Mouse (Mus musculus) MEL (cell line): ENCODE data around the gene Adamts1. TPM values are rescaled to one million over a fixed set of nuclear protein-coding genes. Genes with fewer than 3 reads are reported as not detected.

Source experiments
- DNase-seq: peaks from one replicate; pipeline ENCODE4 v3.0.0; 2011; ENCODE audit warnings: low read depth, low spot score
- H3K27ac ChIP-seq: 2 replicates; pipeline ENCODE4 v1.5.1; 2012; ENCODE audit warnings: low read depth, mild to moderate bottlenecking, control low read depth, low read length, moderate library complexity; ENCODE audit not compliant: control insufficient read depth
- H3K27me3 ChIP-seq, 2 experiments: fragments of 150-350 bp in 1 of 2; sonication (generic) in 1 of 2; 2 replicates each; pipeline ENCODE4 v1.6.1; 2012; ENCODE audit warnings: low read length in 2 of 2, mild to moderate bottlenecking in 2 of 2, improper control_type of control experiment in 1 of 2, moderate library complexity in 1 of 2; ENCODE audit not compliant: insufficient read depth in 2 of 2, control insufficient read depth in 1 of 2
- H3K36me3 ChIP-seq, 2 experiments: 2 replicates each; pipeline ENCODE4 v1.6.1; 2012 to 2014; ENCODE audit warnings: low read length in 2 of 2, improper control_type of control experiment in 1 of 2, inconsistent platforms in 1 of 2, mild to moderate bottlenecking in 1 of 2; ENCODE audit not compliant: insufficient read depth in 2 of 2, control insufficient read depth in 1 of 2
- H3K4me1 ChIP-seq, 2 experiments: fragments of 150-350 bp in 1 of 2; sonication (generic) in 1 of 2; 2 replicates each; pipeline ENCODE4 v1.6.1; 2012; ENCODE audit warnings: low read length in 2 of 2, improper control_type of control experiment in 1 of 2, mild to moderate bottlenecking in 1 of 2; ENCODE audit not compliant: insufficient read depth in 2 of 2, control insufficient read depth in 1 of 2
- H3K4me3 ChIP-seq, 2 experiments: fragments of 150-350 bp in 1 of 2; sonication (generic) in 1 of 2; 2 replicates each; pipeline ENCODE4 v1.5.1; 2012; ENCODE audit warnings: low read depth in 2 of 2, low read length in 2 of 2, mild to moderate bottlenecking in 2 of 2, moderate library complexity in 2 of 2, control low read depth in 1 of 2, improper control_type of control experiment in 1 of 2; ENCODE audit not compliant: control insufficient read depth in 1 of 2, insufficient read depth in 1 of 2
- H3K79me2 ChIP-seq: 2 replicates; pipeline ENCODE4 v1.6.1; 2012; ENCODE audit warnings: mild to moderate bottlenecking, low read length, moderate library complexity; ENCODE audit not compliant: control insufficient read depth, poor library complexity, insufficient read depth
- H3K9ac ChIP-seq: 2 replicates; pipeline ENCODE4 v1.6.1; 2012; ENCODE audit warnings: low read depth, mild to moderate bottlenecking, control low read depth, low read length, moderate library complexity; ENCODE audit not compliant: control insufficient read depth, poor library complexity, severe bottlenecking
- H3K9me3 ChIP-seq: fragments of 150-350 bp; sonication (generic); replicated peaks from 2 replicates; pipeline ENCODE4 v1.6.1; 2012; ENCODE audit warnings: mild to moderate bottlenecking, low read length, improper control_type of control experiment, moderate library complexity; ENCODE audit not compliant: insufficient read depth
- CHD1 ChIP-seq: IDR thresholded peaks from 2 replicates; pipeline ENCODE4 v1.6.1; 2012; ENCODE audit warnings: low read depth, mild to moderate bottlenecking, inconsistent platforms, low read length, improper control_type of control experiment
- CHD2 ChIP-seq: IDR thresholded peaks from 2 replicates; pipeline ENCODE4 v1.6.1; 2011; ENCODE audit warnings: low read length, improper control_type of control experiment
- E2F4 ChIP-seq: IDR thresholded peaks from 2 replicates; pipeline ENCODE4 v1.6.1; 2011; ENCODE audit warnings: low read depth, low read length, improper control_type of control experiment, borderline replicate concordance
- HCFC1 ChIP-seq: IDR thresholded peaks from 2 replicates; pipeline ENCODE4 v1.6.1; 2012; ENCODE audit warnings: low read depth, mild to moderate bottlenecking, inconsistent platforms, low read length, improper control_type of control experiment, moderate library complexity
- KAT2A ChIP-seq: conservative IDR thresholded peaks from 2 replicates; pipeline ENCODE4 v1.6.1; 2012; ENCODE audit warnings: low read depth, low read length, improper control_type of control experiment, inconsistent platforms
- MAX ChIP-seq: IDR thresholded peaks from 2 replicates; pipeline ENCODE4 v1.6.1; 2011; ENCODE audit warnings: low read length, improper control_type of control experiment
- MEF2A ChIP-seq: IDR thresholded peaks from 2 replicates; pipeline ENCODE4 v1.6.1; 2014; ENCODE audit warnings: low read depth, mild to moderate bottlenecking, inconsistent platforms, low read length, improper control_type of control experiment; ENCODE audit not compliant: poor library complexity, insufficient replicate concordance, severe bottlenecking; ENCODE audit errors: extremely low read depth
- MYB ChIP-seq: IDR thresholded peaks from 2 replicates; pipeline ENCODE4 v1.6.1; 2011; ENCODE audit warnings: mild to moderate bottlenecking, low read depth, low read length, improper control_type of control experiment
- NRF1 ChIP-seq: IDR thresholded peaks from 2 replicates; pipeline ENCODE4 v1.6.1; 2014; ENCODE audit warnings: low read depth, mild to moderate bottlenecking, inconsistent platforms, low read length, improper control_type of control experiment, moderate library complexity; ENCODE audit not compliant: poor library complexity, insufficient read depth, severe bottlenecking
- POLR2AphosphoS5 ChIP-seq: IDR thresholded peaks from 2 replicates; pipeline ENCODE4 v1.6.1; 2012; ENCODE audit warnings: low read depth, borderline replicate concordance, mild to moderate bottlenecking, inconsistent platforms, low read length, moderate library complexity, mixed read lengths
- RCOR1 ChIP-seq: IDR thresholded peaks from 2 replicates; pipeline ENCODE4 v1.6.1; 2012; ENCODE audit warnings: low read depth, mild to moderate bottlenecking, inconsistent platforms, low read length, improper control_type of control experiment
- SMC3 ChIP-seq: IDR thresholded peaks from 2 replicates; pipeline ENCODE4 v1.6.1; 2011; ENCODE audit warnings: low read depth, low read length, improper control_type of control experiment
- UBTF ChIP-seq: IDR thresholded peaks from 2 replicates; pipeline ENCODE4 v1.6.1; 2012; ENCODE audit warnings: low read depth, mild to moderate bottlenecking, inconsistent platforms, low read length, improper control_type of control experiment, moderate library complexity, borderline replicate concordance; ENCODE audit not compliant: insufficient read depth
- USF1 ChIP-seq: IDR thresholded peaks from 2 replicates; pipeline ENCODE4 v1.6.1; 2014; ENCODE audit warnings: low read depth, mild to moderate bottlenecking, inconsistent platforms, low read length, improper control_type of control experiment, moderate library complexity
- USF2 ChIP-seq, 2 experiments: IDR thresholded peaks; 2 replicates each; pipeline ENCODE4 v1.6.1; 2011 to 2012; ENCODE audit warnings: improper control_type of control experiment in 2 of 2, low read length in 2 of 2, borderline replicate concordance in 1 of 2, inconsistent platforms in 1 of 2, low read depth in 1 of 2, mild to moderate bottlenecking in 1 of 2; ENCODE audit not compliant: insufficient read depth in 1 of 2
- ZC3H11A ChIP-seq: IDR thresholded peaks from 2 replicates; pipeline ENCODE4 v1.6.1; 2012; ENCODE audit warnings: low read depth, mild to moderate bottlenecking, inconsistent platforms, low read length, improper control_type of control experiment
- polyA plus RNA-seq, 2 experiments: library from polyadenylated mRNA; stranded (reverse) in 1 of 2; unstranded in 1 of 2; fragments of >175 nt in 1 of 2; fragments of >200 nt in 1 of 2; gene quantifications; 2 replicates each; pipeline versions ENCODE4 v1.2.1 to v1.2.4; 2012; ENCODE audit warnings: low replicate concordance in 2 of 2, low read depth in 1 of 2; ENCODE audit not compliant: insufficient read length in 2 of 2, insufficient read depth in 1 of 2, missing spikeins in 1 of 2
- total RNA-seq: library from RNA; depleted of rRNA; stranded (reverse); fragments of 300-350 nt; gene quantifications from 2 replicates; pipeline ENCODE4 v1.2.3, GENCODE M21; 2012; rRNA removed

Gene Adamts1
- total and polyA plus RNA-seq, 3 experiments = not detected

DNA sequence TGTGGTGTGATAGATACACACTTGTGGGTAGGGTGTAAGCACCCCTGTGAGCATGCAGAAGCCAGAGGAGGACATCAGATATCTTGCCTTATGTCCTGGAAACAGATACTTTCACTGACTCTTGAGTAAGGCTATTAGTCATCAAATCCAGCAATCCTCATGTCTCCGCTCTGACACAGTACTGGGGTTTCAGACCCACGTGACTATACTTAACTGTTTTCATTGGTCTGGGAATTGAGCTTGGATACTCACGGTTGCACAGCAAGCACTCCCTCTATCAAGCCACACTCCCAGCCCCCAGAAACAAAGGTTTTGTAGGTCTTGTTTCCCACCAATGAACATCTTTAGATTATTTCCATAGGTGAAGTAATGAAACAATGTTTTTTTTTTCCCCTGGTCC is 56.5 kb downstream of the Adamts1 start:
- H3K36me3 ChIP-seq = no peaks in the 10 kb centered on the region
- DNase-seq = no peak
- no peak overlapping the region for H3K4me3 ChIP-seq
- TF ChIP-seq RCOR1 (no peak), HCFC1 (no peak), ZC3H11A (no peak), MAX (no peak), SMC3 (no peak), UBTF (no peak), CHD2 (no peak), POLR2AphosphoS5 (no peak), NRF1 (no peak), CHD1 (no peak), MYB (no peak), E2F4 (no peak), USF1 (no peak), USF2 (IDR thresholded peaks at IDR 0.05; ENCODE audit: borderline replicate concordance in 1 of 2, insufficient read depth in 1 of 2, low read depth in 1 of 2, low read length in 2 of 2) (no peak), MEF2A (no peak), KAT2A (no peak)
- TF ChIP-seq, all 39 proteins: peak for 0
- no peaks in the 10 kb centered on the region for H3K79me2 ChIP-seq
- H3K9ac ChIP-seq = no peak overlapping the region
- H3K4me1 ChIP-seq = no peaks in the 10 kb centered on the region
- H3K27ac ChIP-seq = no peak overlapping the region
- no peaks in the 10 kb centered on the region for H3K27me3 ChIP-seq
- no peaks in the 10 kb centered on the region for H3K9me3 ChIP-seq

Other genes with a start within 250 kb of the Adamts1 start
- gene Cyyr1, start 249.7 kb downstream of the Adamts1 start, total RNA-seq = not detected in 2 replicates
- not detected for gene Cyyr1, start 249.7 kb downstream of the Adamts1 start, polyA plus RNA-seq
- gene Adamts5, start 98.7 kb upstream of the Adamts1 start, total RNA-seq = not detected in 2 replicates
- gene Adamts5, start 98.7 kb upstream of the Adamts1 start, polyA plus RNA-seq = not detected